12 mouse cellular contexts compared by ENCODE assay signal in genomic region chr17:66326552-66327045, GRCm38 (mm10).
DNase-seq lines count a peak whose midpoint lies in the region; ATAC-seq and TF ChIP-seq lines count a peak whose summit lies in the region.
"Had no signal": no experiment of that assay in that cellular context is flagged by ENCODE, and none has a peak within 500 bp of the region (broad histone marks: within the 10 kb centered on the region; RNA-seq: fewer than 3 reads in every experiment).

No protein-coding gene starts in this region.

- no peak overlapping the region for H3K4me2 ChIP-seq in kidney, postnatal 0 days (ENCODE audit: low read length)
- H3K4me2 ChIP-seq in stomach, postnatal 0 days (replicated peaks; ENCODE audit: low read depth), result no peak overlapping the region
- H3K4me2 ChIP-seq: limb, embryonic 12.5 days had no signal

- DNase-seq in cerebellum, adult 18-20 months, result peak; percentile 1 to 51
- no peak for DNase-seq in kidney, postnatal 0 days (ENCODE audit: low spot score)
- DNase-seq in kidney, adult 18-20 months, result no peak
- DNase-seq in retina, postnatal 7 days (ENCODE audit: low read depth, low spot score), result peak; percentile 8
- no peak for DNase-seq in retina, embryonic 14.5 days (ENCODE audit: low spot score)
- DNase-seq in stomach, postnatal 0 days (ENCODE audit: low spot score), result no peak
- DNase-seq: adrenal gland, postnatal 25 days; kidney, adult 9 months had no signal

- no peak for TF ChIP-seq EP300 in stomach, postnatal 0 days (optimal IDR thresholded peaks at IDR 0.05)

- H3K4me1 ChIP-seq in kidney, postnatal 0 days (replicated peaks; ENCODE audit: insufficient read depth, low read length), result no peaks in the 10 kb centered on the region
- H3K4me1 ChIP-seq in stomach, postnatal 0 days (replicated peaks; ENCODE audit: control insufficient read depth, insufficient read depth), result no peaks in the 10 kb centered on the region
- H3K4me1 ChIP-seq: limb, embryonic 12.5 days had no signal

- no peak for ATAC-seq in cerebellum, adult (ENCODE audit: insufficient number of reproducible peaks, low FRiP score, low TSS enrichment)
- ATAC-seq in kidney, postnatal 0 days (replicated peaks; ENCODE audit: low FRiP score, low read depth), result no peak
- ATAC-seq in stomach, postnatal 0 days (ENCODE audit: low FRiP score, low TSS enrichment), result no peak
- ATAC-seq in megakaryocyte, adult 5-6 weeks (ENCODE audit: poor library complexity, severe bottlenecking), result no peak

- no peak overlapping the region for H3K9ac ChIP-seq in kidney, postnatal 0 days (ENCODE audit: low read depth, low read length)
- no peak overlapping the region for H3K9ac ChIP-seq in stomach, postnatal 0 days (ENCODE audit: low read length)
- H3K9ac ChIP-seq: limb, embryonic 12.5 days had no signal

- no peak overlapping the region for H3K4me3 ChIP-seq in kidney, postnatal 0 days (replicated peaks; ENCODE audit: low read depth, low read length)
- no peak overlapping the region for H3K4me3 ChIP-seq in stomach, postnatal 0 days (ENCODE audit: low read depth, low read length)
- H3K4me3 ChIP-seq: limb, embryonic 12.5 days had no signal

- no peaks in the 10 kb centered on the region; the same call in 1 of the 2 replicates for H3K9me3 ChIP-seq in kidney, postnatal 0 days (replicated peaks; ENCODE audit: low read length)
- no peaks in the 10 kb centered on the region for H3K9me3 ChIP-seq in stomach, postnatal 0 days (ENCODE audit: control insufficient read depth, low read length)

- no peaks in the 10 kb centered on the region for H3K36me3 ChIP-seq in kidney, postnatal 0 days (ENCODE audit: insufficient read depth, low read length)
- H3K36me3 ChIP-seq in stomach, postnatal 0 days (ENCODE audit: control insufficient read depth, insufficient read depth, low read length), result no peaks in the 10 kb centered on the region
- H3K36me3 ChIP-seq: limb, embryonic 12.5 days had no signal

- no peak overlapping the region for H3K27ac ChIP-seq in kidney, postnatal 0 days
- H3K27ac ChIP-seq in stomach, postnatal 0 days (replicated peaks), result no peak overlapping the region
- H3K27ac ChIP-seq: limb, embryonic 12.5 days; macrophage had no signal

- WGBS in kidney, postnatal 0 days, result 86% methylated on average over 5 of the region's 5 CpGs
- WGBS in stomach, postnatal 0 days, result 86% methylated on average over 5 of the region's 5 CpGs

- H3K27me3 ChIP-seq in kidney, postnatal 0 days (ENCODE audit: insufficient read depth, low read length), result no peaks in the 10 kb centered on the region
- no peaks in the 10 kb centered on the region for H3K27me3 ChIP-seq in stomach, postnatal 0 days (ENCODE audit: control insufficient read depth, insufficient read depth, low read length)
- H3K27me3 ChIP-seq: limb, embryonic 12.5 days had no signal

- TF ChIP-seq CTCF in kidney, postnatal 0 days (IDR thresholded peaks at IDR 0.05; ENCODE audit: low read depth), result peak; percentile 52
- peak; percentile 53 for TF ChIP-seq CTCF in stomach, postnatal 0 days (IDR thresholded peaks at IDR 0.05; ENCODE audit: low read depth)

Comparison
In these comparisons a context has a peak if more than half of its experiments do, and no peak if none do; other contexts are left out.
1. DNase-seq: peak in cerebellum, adult 18-20 months (2 of 2) and retina, postnatal 7 days (single experiment); none in kidney, postnatal 0 days (single experiment), kidney, adult 18-20 months (single experiment), retina, embryonic 14.5 days (single experiment) and stomach, postnatal 0 days (single experiment).